Mouse (Mus musculus): ENCODE data around the gene Rrp15. TPM values are rescaled to one million over a fixed set of nuclear protein-coding genes. Genes with fewer than 3 reads are reported as not detected.

Rrp15 gene
- polyA plus RNA-seq, 1 experiment from 2014 or later = 41.3 TPM

DNA sequence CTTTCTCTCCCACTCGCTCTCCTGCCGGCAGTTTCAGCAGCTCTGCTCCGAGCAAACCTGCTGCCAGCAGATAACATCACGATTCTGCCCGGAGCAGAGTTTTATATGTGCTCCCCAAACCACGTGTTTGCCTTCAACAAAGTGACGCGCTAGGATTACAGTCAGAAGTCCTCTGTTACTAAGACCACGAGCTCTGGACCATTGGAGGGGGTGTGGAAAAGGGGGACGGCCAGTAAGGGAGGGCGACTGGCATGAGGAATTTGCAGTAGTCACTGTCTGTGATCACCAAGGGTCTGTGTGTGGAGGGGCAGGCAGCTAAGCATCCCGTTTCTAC lies 43.3 kb downstream of the Rrp15 start, which contains the start of gene Tgfb2:
Tgfb2 (minus strand) TSS at position 75 of the 334 bp plus-strand sequence.
- Histone ChIP-seq H3K27ac (peak within 1 kb of the TSS; percentile 64), H3K9ac (peak within 1 kb of the TSS; percentile 78), H3K4me2 (replicated peaks) (peak within 1 kb of the TSS; percentile 61), H3K27me3 (peaks cover 10% of the 10 kb centered on the region; the same call in 1 of the 2 replicates), H3K4me1 (peaks cover 23% of the 10 kb centered on the region), H3K4me3 (peak within 1 kb of the TSS; percentile 64), H3K9me3 (replicated peaks) (no peaks in the 10 kb centered on the region), H3K36me3 (no peaks in the 10 kb centered on the region)
- WGBS = 4% methylated on average over 12 of the region's 12 CpGs
- peak; percentile 14; the same call in 1 of the 2 replicates for ATAC-seq (ENCODE audit: low FRiP score)

DNA sequence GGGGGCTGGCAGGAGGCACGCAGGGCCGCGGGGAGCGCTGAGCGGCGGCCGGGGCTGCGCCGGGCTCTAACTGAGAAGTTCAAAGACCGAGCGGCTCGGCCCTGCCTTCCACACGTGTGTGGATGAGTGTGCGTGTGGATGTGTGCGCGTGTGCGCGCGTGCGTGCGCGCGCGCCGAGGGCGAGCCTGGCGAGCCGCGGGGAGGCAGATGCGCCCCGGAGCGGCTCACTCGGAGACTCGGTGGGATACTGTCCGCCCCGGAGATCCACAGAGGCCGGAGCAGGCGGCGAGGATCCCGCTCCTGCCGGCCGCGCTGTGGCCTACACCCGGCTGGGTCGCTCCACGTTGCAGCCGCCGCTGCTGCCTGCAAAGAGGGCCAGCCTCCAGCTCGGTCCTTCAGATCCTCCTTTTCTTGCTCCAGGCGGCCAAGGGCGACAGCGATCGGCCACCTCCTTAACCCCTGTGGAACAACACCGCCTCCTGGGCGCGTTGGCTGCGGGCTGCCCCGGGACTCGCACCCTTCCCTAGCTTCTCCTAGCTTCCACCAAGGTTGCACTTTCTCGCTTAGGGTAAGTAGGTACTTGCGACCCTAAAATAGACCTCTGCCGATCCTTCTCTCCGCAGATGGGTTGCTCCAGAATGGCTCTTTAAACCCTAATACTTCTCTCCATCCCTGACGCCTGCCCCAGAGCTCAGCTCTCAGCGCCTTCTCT lies 43.8 kb downstream of the Rrp15 start:
- ATAC-seq (ENCODE audit: low FRiP score) = peak; percentile 84
- H3K27me3 ChIP-seq = peaks cover 10% of the 10 kb centered on the region; the same call in 1 of the 2 replicates

DNA sequence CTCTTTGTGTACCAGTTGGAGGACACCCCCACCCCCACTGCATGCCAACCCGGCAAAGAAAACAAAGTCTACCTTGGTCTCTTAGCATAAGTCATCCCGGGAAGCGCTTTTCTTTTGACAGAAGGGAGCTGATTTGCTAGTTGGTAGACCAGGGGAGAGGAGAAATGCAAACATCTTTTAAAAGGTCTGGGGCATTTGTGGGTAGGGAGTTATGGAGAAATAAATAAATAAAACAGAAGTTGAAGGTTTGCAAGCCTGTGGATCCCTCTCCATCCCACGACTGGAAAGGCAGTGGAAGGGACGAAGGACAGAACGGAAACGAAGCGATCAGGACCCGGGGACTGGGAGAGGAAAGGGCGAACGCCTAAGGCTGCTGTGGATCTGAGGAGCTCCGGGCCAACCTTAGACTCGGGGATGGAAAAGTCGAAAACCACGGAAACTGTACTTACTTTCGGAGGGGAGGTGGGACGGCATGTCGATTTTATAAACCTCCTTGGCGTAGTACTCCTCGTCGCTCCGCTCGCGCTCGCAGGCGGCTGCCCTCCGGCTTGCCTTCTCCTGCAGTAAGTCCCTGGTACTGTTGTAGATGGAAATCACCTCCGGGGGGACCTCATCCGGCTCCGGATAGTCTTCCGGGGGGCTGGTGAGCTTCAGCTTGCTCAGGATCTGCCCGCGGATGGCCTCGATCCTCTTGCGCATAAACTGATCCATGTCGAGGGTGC lies 45.0 kb downstream of the Rrp15 start:
- Histone ChIP-seq H3K9me3 (replicated peaks) (no peaks in the 10 kb centered on the region), H3K4me2 (replicated peaks) (peak overlapping the region; percentile 61), H3K36me3 (no peaks in the 10 kb centered on the region), H3K27me3 (peaks cover 10% of the 10 kb centered on the region; the same call in 1 of the 2 replicates), H3K4me3 (peak overlapping the region; percentile 64), H3K4me1 (peaks cover 23% of the 10 kb centered on the region), H3K9ac (peak overlapping the region; percentile 78), H3K27ac (peak overlapping the region; percentile 48; the same call in 1 of the 2 replicates)
- ATAC-seq (ENCODE audit: low FRiP score) = 0 out of 2 replicates have a peak, but pooled peaks have one; percentile 9
- WGBS = under 1% methylated on average over 36 of the region's 36 CpGs

More for the DNA sequence above, 43.8 kb downstream of the Rrp15 start:
- Histone ChIP-seq H3K36me3 (no peaks in the 10 kb centered on the region), H3K9me3 (replicated peaks) (no peaks in the 10 kb centered on the region), H3K4me2 (replicated peaks) (peak overlapping the region; percentile 61), H3K9ac (peak overlapping the region; percentile 78), H3K27ac (peak overlapping the region; percentile 64), H3K4me3 (peak overlapping the region; percentile 64), H3K4me1 (peaks cover 23% of the 10 kb centered on the region)
- WGBS = under 1% methylated on average over 61 of the region's 65 CpGs

DNA sequence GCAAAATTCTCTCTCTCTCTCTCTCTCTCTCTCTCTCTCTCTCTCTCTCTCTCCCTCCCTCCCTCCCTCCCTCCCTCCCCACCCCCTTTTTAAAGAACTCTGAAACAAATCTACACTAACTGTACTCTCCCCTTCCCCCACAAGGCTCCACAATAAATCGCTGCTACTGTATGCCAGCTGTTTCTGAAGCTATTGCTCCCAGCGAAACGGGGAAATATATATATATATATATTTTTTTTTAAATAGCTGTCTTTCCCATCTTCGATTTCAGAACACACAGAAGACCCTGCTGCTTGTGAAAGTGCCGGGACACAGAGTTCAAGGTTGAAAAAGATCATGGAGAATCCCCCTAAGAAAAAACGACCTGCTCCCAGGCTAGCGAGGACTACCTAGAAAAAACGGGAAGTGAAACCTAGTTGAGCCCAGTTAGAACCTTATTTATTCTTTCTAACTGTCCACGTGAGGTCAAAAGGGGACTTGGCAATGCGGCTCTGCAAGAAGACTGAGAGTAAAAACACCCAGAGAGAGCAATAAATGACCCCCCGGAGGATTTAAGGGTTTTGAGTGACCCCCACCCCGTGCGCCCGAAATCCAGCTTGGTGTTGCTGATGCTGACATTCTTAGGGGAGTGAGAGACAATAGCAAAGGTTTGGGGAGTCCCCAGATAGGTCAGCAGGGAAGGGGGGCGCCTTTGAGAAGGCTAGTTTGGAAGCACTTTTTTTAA lies 45.7 kb downstream of the Rrp15 start:
- WGBS = 1% methylated on average over 15 of the region's 15 CpGs
- peaks cover 23% of the 10 kb centered on the region for H3K4me1 ChIP-seq
- H3K36me3 ChIP-seq = no peaks in the 10 kb centered on the region
- H3K4me3 ChIP-seq = peak overlapping the region; percentile 64
- no peak for ATAC-seq (ENCODE audit: low FRiP score)
- H3K9me3 ChIP-seq (replicated peaks) = no peaks in the 10 kb centered on the region
- peaks cover 10% of the 10 kb centered on the region; the same call in 1 of the 2 replicates for H3K27me3 ChIP-seq
- peak overlapping the region; percentile 61 for H3K4me2 ChIP-seq (replicated peaks)
- peak overlapping the region; percentile 48 for H3K27ac ChIP-seq
- peak overlapping the region; percentile 78 for H3K9ac ChIP-seq

DNA sequence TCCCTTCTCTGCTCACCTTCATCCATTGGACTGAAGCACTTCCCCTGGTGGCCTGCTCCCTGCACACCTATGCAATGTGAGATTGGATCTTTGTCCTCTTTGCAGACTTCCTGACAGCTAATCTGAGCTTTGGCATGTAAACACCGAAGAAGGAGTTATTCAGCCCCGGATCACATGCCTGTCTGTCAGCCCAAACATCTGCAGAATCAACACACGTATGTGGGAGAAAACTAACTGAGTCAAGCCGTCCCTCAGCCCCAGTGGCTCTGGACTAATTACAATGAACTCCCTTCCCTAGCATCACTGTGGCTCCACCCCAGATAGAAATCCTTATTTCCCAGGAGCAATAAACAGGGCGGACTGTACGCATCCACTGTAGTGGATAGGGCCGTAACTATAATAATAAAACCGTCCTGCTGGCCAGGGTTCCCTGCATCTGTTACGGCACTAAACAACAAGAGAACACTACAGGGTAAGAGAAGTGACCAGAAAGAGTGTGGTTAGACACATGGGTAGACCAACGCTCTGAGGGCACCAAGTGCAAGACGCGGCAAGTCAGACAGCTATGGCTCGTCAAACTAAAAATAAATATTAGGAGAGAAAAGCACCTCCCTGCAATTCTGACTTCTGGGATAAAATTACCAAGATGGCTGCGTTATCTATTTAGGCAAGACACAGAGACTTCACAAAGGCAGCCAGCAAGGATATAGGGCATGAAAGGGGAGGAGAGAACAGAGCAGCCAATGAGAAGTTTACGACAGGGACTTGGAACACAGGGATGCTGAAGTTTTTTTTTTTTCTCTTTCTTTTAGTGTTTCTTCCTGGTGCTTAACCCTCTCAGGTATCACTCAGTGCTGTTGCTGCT lies 46.5 kb downstream of the Rrp15 start:
- no peaks in the 10 kb centered on the region for H3K9me3 ChIP-seq (replicated peaks)
- no peaks in the 10 kb centered on the region for H3K36me3 ChIP-seq
- H3K27ac ChIP-seq = peak overlapping the region; percentile 26; the same call in 1 of the 2 replicates
- WGBS = 19% methylated on average over 15 of the region's 15 CpGs
- H3K4me1 ChIP-seq = peaks cover 23% of the 10 kb centered on the region
- H3K4me2 ChIP-seq (replicated peaks) = peak overlapping the region; percentile 61
- ATAC-seq (ENCODE audit: low FRiP score) = no peak
- peak overlapping the region; percentile 64 for H3K4me3 ChIP-seq
- peaks cover 10% of the 10 kb centered on the region; the same call in 1 of the 2 replicates for H3K27me3 ChIP-seq
- peak overlapping the region; percentile 39; the same call in 1 of the 2 replicates for H3K9ac ChIP-seq

DNA sequence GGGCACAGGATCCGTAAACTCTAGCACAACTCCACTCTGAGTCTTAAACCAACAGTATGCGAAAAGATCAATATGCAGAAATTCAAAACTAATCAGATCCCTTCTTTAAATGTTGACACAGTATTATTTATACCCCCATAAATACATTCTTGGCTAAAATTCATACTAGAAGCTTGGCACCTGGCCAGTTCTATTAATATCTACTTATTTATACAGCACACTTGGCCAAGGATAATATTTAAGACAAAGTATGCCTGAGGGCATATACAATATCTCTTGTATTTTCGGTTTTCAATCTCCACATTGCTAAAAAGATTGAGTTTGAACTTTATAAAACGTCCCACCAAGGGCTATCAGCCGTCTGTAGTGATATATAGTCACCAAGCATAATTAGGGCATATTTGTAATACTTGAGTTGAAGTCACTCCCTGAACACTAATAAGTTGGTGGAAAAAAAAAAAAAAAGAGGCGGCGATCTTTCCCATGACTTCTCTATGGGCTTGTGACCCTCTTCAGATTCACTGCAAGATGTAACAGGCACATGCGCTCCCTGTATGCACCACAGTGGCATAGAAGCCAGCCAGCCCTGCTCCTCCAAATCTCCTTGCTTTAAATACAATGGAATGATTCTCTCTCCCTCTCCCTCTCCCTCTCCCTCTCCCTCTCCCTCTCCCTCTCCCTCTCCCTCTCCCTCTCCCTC lies 47.8 kb downstream of the Rrp15 start:
- peaks cover 22% of the 10 kb centered on the region for H3K4me1 ChIP-seq
- H3K27ac ChIP-seq = no peak overlapping the region
- H3K9ac ChIP-seq = no peak overlapping the region
- 77% methylated on average over 8 of the region's 8 CpGs for WGBS
- H3K4me2 ChIP-seq (replicated peaks) = 0 out of 2 replicates have a peak overlapping the region, but pooled peaks have one; percentile 4
- H3K27me3 ChIP-seq = peaks cover 8% of the 10 kb centered on the region; the same call in 1 of the 2 replicates
- H3K4me3 ChIP-seq = no peak overlapping the region
- ATAC-seq (ENCODE audit: low FRiP score) = no peak
- H3K36me3 ChIP-seq = no peaks in the 10 kb centered on the region
- no peaks in the 10 kb centered on the region for H3K9me3 ChIP-seq (replicated peaks)

- no peak overlapping the region for H3K4me2 ChIP-seq (replicated peaks)
- no peaks in the 10 kb centered on the region for H3K36me3 ChIP-seq
- H3K27ac ChIP-seq = no peak overlapping the region
- no peaks in the 10 kb centered on the region for H3K9me3 ChIP-seq (replicated peaks)
- H3K9ac ChIP-seq = no peak overlapping the region
- H3K4me3 ChIP-seq = no peak overlapping the region
- peaks cover 6% of the 10 kb centered on the region; the same call in 1 of the 2 replicates for H3K27me3 ChIP-seq
- peaks cover 14% of the 10 kb centered on the region for H3K4me1 ChIP-seq
- no peak for ATAC-seq (ENCODE audit: low FRiP score)
- WGBS = 83% methylated on average over 3 of the region's 3 CpGs
These were observed 48.7 kb downstream of the Rrp15 start for GRCm38 (mm10) chr1:186700496-186700895.

GRCm38 (mm10) chr1:186698583-186699338 lies 50.4 kb downstream of the Rrp15 start:
- no peak for ATAC-seq (ENCODE audit: low FRiP score)
- no peak overlapping the region for H3K9ac ChIP-seq
- H3K9me3 ChIP-seq (replicated peaks) = no peaks in the 10 kb centered on the region
- no peak overlapping the region for H3K27ac ChIP-seq
- 79% methylated on average over 15 of the region's 15 CpGs for WGBS
- peaks cover 12% of the 10 kb centered on the region for H3K4me1 ChIP-seq
- peaks cover 3% of the 10 kb centered on the region; the same call in 1 of the 2 replicates for H3K27me3 ChIP-seq
- no peak overlapping the region for H3K4me2 ChIP-seq (replicated peaks)
- H3K36me3 ChIP-seq = no peaks in the 10 kb centered on the region
- no peak overlapping the region for H3K4me3 ChIP-seq

GRCm38 (mm10) chr1:186696231-186696630 lies 52.9 kb downstream of the Rrp15 start:
- no peaks in the 10 kb centered on the region for H3K27me3 ChIP-seq
- no peak overlapping the region for H3K4me2 ChIP-seq (replicated peaks)
- H3K9me3 ChIP-seq (replicated peaks) = no peaks in the 10 kb centered on the region
- H3K27ac ChIP-seq = no peak overlapping the region
- H3K4me3 ChIP-seq = no peak overlapping the region
- no peaks in the 10 kb centered on the region for H3K4me1 ChIP-seq
- H3K9ac ChIP-seq = no peak overlapping the region
- H3K36me3 ChIP-seq = no peaks in the 10 kb centered on the region
- ATAC-seq (ENCODE audit: low FRiP score) = no peak
- WGBS = 87% methylated on average over 9 of the region's 9 CpGs

DNA sequence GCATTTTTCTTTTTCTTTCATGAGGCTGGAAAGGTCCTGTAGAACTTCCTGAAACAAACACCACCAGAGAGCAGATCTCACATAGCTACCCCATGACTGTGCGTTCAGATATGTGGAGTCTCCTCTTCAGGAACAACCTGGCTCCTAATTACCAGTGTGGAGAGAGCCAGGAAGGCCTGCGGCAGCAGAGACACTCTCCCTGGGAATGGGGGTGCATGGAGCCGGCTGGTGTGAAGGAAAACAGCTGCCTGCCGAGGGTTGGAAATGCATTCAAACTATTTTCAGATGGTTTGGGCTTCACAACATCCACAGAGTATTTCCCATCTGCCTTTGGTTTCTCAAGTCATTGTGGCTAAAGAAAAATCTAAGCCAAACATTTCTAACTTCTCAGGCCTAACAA lies 53.8 kb downstream of the Rrp15 start:
- no peaks in the 10 kb centered on the region for H3K4me1 ChIP-seq
- no peak for ATAC-seq (ENCODE audit: low FRiP score)
- H3K27ac ChIP-seq = no peak overlapping the region
- no peaks in the 10 kb centered on the region for H3K27me3 ChIP-seq
- no peaks in the 10 kb centered on the region for H3K36me3 ChIP-seq
- 80% methylated on average over 4 of the region's 4 CpGs for WGBS
- H3K9me3 ChIP-seq (replicated peaks) = no peaks in the 10 kb centered on the region
- H3K9ac ChIP-seq = no peak overlapping the region
- H3K4me2 ChIP-seq (replicated peaks) = no peak overlapping the region
- no peak overlapping the region for H3K4me3 ChIP-seq

Data from hindbrain, embryonic 12.5 days (tissue).